8 mouse cellular contexts compared by ENCODE assay signal in genomic region chr1:78864351-78864750, GRCm38 (mm10). TPM values are rescaled to one million over a fixed set of nuclear protein-coding genes. Genes with fewer than 3 reads are reported as not detected.
DNase-seq lines count a peak whose midpoint lies in the region; ATAC-seq lines count a peak whose summit lies in the region.

No protein-coding gene starts in this region.

- no peak overlapping the region for H3K4me3 ChIP-seq in heart, embryonic 15.5 days
- no peak overlapping the region for H3K4me3 ChIP-seq in limb, embryonic 15.5 days

- peak overlapping the region; percentile 80 for H3K27ac ChIP-seq in heart, embryonic 15.5 days
- peak overlapping the region; percentile 66 for H3K27ac ChIP-seq in limb, embryonic 15.5 days

- peaks cover 29% of the 10 kb centered on the region for H3K4me1 ChIP-seq in heart, embryonic 15.5 days (replicated peaks)
- peaks cover 11% of the 10 kb centered on the region for H3K4me1 ChIP-seq in limb, embryonic 15.5 days

- H3K4me2 ChIP-seq in heart, embryonic 15.5 days = no peak overlapping the region
- no peak overlapping the region for H3K4me2 ChIP-seq in limb, embryonic 15.5 days

- H3K9me3 ChIP-seq in heart, embryonic 15.5 days (replicated peaks) = no peaks in the 10 kb centered on the region
- H3K9me3 ChIP-seq in limb, embryonic 15.5 days = no peaks in the 10 kb centered on the region

- peak; percentile 29; the same call in 1 of the 2 replicates for ATAC-seq in frontal cortex, adult (ENCODE audit: low TSS enrichment)
- ATAC-seq in heart, embryonic 15.5 days (replicated peaks; ENCODE audit: insufficient number of reproducible peaks, insufficient read depth, low FRiP score, low read depth) = no peak
- ATAC-seq in limb, embryonic 15.5 days (ENCODE audit: insufficient number of reproducible peaks, low FRiP score, low TSS enrichment, low read depth) = no peak

- no peak for DNase-seq in frontal cortex, adult 2 months (ENCODE audit: extremely low spot score in 1 of 2, low spot score in 1 of 2)
- peak; percentile 47 to 64 for DNase-seq in adrenal gland, postnatal 36 days
- no peak for DNase-seq in layer of hippocampus, adult 8-10 months (ENCODE audit: low spot score in 2 of 2)
- DNase-seq in layer of hippocampus, postnatal 25 days (ENCODE audit: extremely low spot score in 1 of 2, low spot score in 1 of 2) = no peak
- no peak for DNase-seq in layer of hippocampus, adult 11-12 months (ENCODE audit: low spot score)

- H3K9ac ChIP-seq in heart, embryonic 15.5 days = no peak overlapping the region
- H3K9ac ChIP-seq in limb, embryonic 15.5 days = no peak overlapping the region

- no peaks in the 10 kb centered on the region for H3K36me3 ChIP-seq in heart, embryonic 15.5 days
- no peaks in the 10 kb centered on the region for H3K36me3 ChIP-seq in limb, embryonic 15.5 days

- H3K27me3 ChIP-seq in heart, embryonic 15.5 days = no peaks in the 10 kb centered on the region
- no peaks in the 10 kb centered on the region for H3K27me3 ChIP-seq in limb, embryonic 15.5 days

- WGBS in heart, embryonic 15.5 days = 54% methylated on average over 6 of the region's 6 CpGs
- 34% methylated on average over 6 of the region's 6 CpGs for WGBS in limb, embryonic 15.5 days

RNA-seq across cellular contexts. Expression of gene Kcne4, which starts 47.8 kb away (rescaled TPM):
- polyA plus RNA-seq in frontal cortex, adult 2 months (2012; rRNA removed) = 1.0 and 1.1 TPM in 2 replicates
- 1 to 10 TPM; 7.0 to 8.1 TPM for total RNA-seq in adrenal gland, postnatal 36 days (2021)
- 4.4 and 6.5 TPM in 2 replicates for polyA plus RNA-seq in heart, embryonic 15.5 days (2015; fragmentation: Nextera tagmentation; extraction: Ambion mirVana)
- 28.8 and 29.6 TPM in 2 replicates for polyA plus RNA-seq in limb, embryonic 15.5 days (2015; fragmentation: Nextera tagmentation; extraction: Ambion mirVana)
- 1 to 10 TPM in 2 of 4 experiments, under 1 TPM in 2; 0.59 to 1.4 (median 0.92) TPM for total RNA-seq in layer of hippocampus, adult 8-10 months (2022)
- total RNA-seq in layer of hippocampus, postnatal 25 days (2021) = under 1 TPM; 0.62 to 0.73 TPM

Comparison
In these comparisons a context has a peak if more than half of its experiments do, and no peak if none do; other contexts are left out.
1. DNase-seq: peak in adrenal gland, postnatal 36 days (2 of 2); none in frontal cortex, adult 2 months (0 of 2), layer of hippocampus, adult 8-10 months (0 of 2), layer of hippocampus, postnatal 25 days (0 of 2) and layer of hippocampus, adult 11-12 months (single experiment).